ENCODE assay signal across 13 mouse cellular contexts in genomic region chr8:85515391-85515790, GRCm38 (mm10). TPM values are rescaled to one million over a fixed set of nuclear protein-coding genes. Genes with fewer than 3 reads are reported as not detected.
A peak's percentile ranks its signal among the peaks of the same experiment; 100 is the strongest.
DNase-seq lines count a peak whose midpoint lies in the region; ATAC-seq and TF ChIP-seq lines count a peak whose summit lies in the region.
"Had no signal": no experiment of that assay in that cellular context is flagged by ENCODE, and none has a peak within 500 bp of the region (broad histone marks: within the 10 kb centered on the region; RNA-seq: fewer than 3 reads in every experiment).

No protein-coding gene starts in this region.

- in situ Hi-C loops in Patski (cut with MboI; ENCODE audit: low pct_unique_long_range_greater_than_20kb) = no loop called here

- intact Hi-C loops in left cerebral cortex, postnatal 25 days (cut with DNase I) = no loop called here

- WGBS in hindbrain, embryonic 12.5 days = 75% methylated on average over 7 of the region's 7 CpGs
- 86% methylated on average over 7 of the region's 7 CpGs for WGBS in midbrain, embryonic 14.5 days

- no peaks in the 10 kb centered on the region for H3K27me3 ChIP-seq in Patski
- H3K27me3 ChIP-seq in hindbrain, embryonic 12.5 days = no peaks in the 10 kb centered on the region
- no peaks in the 10 kb centered on the region for H3K27me3 ChIP-seq in midbrain, embryonic 14.5 days (ENCODE audit: control insufficient read depth, insufficient read depth, low read length)
- H3K27me3 ChIP-seq: heart, embryonic 15.5 days; midbrain, embryonic 13.5 days had no signal

- CTCF ChIA-PET in Patski (lab: Charles Lee) = interaction anchor here (1.1 kb wide), 1 partner anchor 14 kb away, joined by 3 read pairs; no protein-coding TSS in a partner anchor

- H3K4me2 ChIP-seq in hindbrain, embryonic 12.5 days (replicated peaks) = no peak overlapping the region
- H3K4me2 ChIP-seq in midbrain, embryonic 14.5 days (ENCODE audit: low read length) = no peak overlapping the region
- H3K4me2 ChIP-seq: heart, embryonic 15.5 days; midbrain, embryonic 13.5 days had no signal

- POLR2A ChIA-PET in Patski (lab: Charles Lee) = interaction anchor here (0.6 kb wide), 1 partner anchor 37 kb away, joined by 3 read pairs; no protein-coding TSS in a partner anchor

- ATAC-seq in Patski = peak; percentile 73
- ATAC-seq in hindbrain, embryonic 12.5 days (ENCODE audit: low FRiP score) = no peak
- no peak for ATAC-seq in midbrain, embryonic 14.5 days (ENCODE audit: low FRiP score, low TSS enrichment)
- ATAC-seq: midbrain, embryonic 13.5 days had no signal

- TF ChIP-seq CTCF in Patski (IDR thresholded peaks at IDR 0.05) = no peak

- H3K9me3 ChIP-seq in hindbrain, embryonic 12.5 days (replicated peaks) = no peaks in the 10 kb centered on the region
- no peaks in the 10 kb centered on the region for H3K9me3 ChIP-seq in midbrain, embryonic 14.5 days (ENCODE audit: control insufficient read depth, low read length)
- H3K9me3 ChIP-seq: heart, embryonic 15.5 days; midbrain, embryonic 13.5 days had no signal

- H3K27ac ChIP-seq in hindbrain, embryonic 12.5 days = no peak overlapping the region
- H3K27ac ChIP-seq in midbrain, embryonic 14.5 days (replicated peaks; ENCODE audit: low read depth, low read length) = no peak overlapping the region
- H3K27ac ChIP-seq: heart, embryonic 15.5 days; liver, embryonic 14.5 days; midbrain, embryonic 13.5 days had no signal

- H3K9ac ChIP-seq in hindbrain, embryonic 12.5 days = no peak overlapping the region
- H3K9ac ChIP-seq in midbrain, embryonic 14.5 days (replicated peaks; ENCODE audit: low read length) = no peak overlapping the region
- H3K9ac ChIP-seq: heart, embryonic 15.5 days; liver, embryonic 14.5 days; midbrain, embryonic 13.5 days had no signal

- DNase-seq in gastrocnemius, adult 8-10 months (ENCODE audit: low spot score in 2 of 2) = peak; percentile 48 to 64
- DNase-seq in gastrocnemius, postnatal 4 days (ENCODE audit: low spot score in 2 of 2) = no peak
- DNase-seq in Patski (ENCODE audit: low read depth, low spot score) = peak; percentile 24
- DNase-seq in frontal cortex, postnatal 10 days (ENCODE audit: low spot score in 2 of 2) = peak; percentile 51 to 64
- DNase-seq in left cerebral cortex, postnatal 25 days (ENCODE audit: low spot score in 2 of 2) = peak; percentile 78 to 96
- DNase-seq in cerebellum, postnatal 4 days (ENCODE audit: low spot score in 2 of 2) = no peak
- no peak for DNase-seq in midbrain, embryonic 14.5 days
- DNase-seq: kidney, adult 9 months had no signal

- no peaks in the 10 kb centered on the region for H3K4me1 ChIP-seq in hindbrain, embryonic 12.5 days
- no peaks in the 10 kb centered on the region for H3K4me1 ChIP-seq in midbrain, embryonic 14.5 days (ENCODE audit: control insufficient read depth, insufficient read depth, low read length)
- H3K4me1 ChIP-seq: midbrain, embryonic 13.5 days had no signal

- H3K4me3 ChIP-seq in hindbrain, embryonic 12.5 days = no peak overlapping the region
- no peak overlapping the region for H3K4me3 ChIP-seq in midbrain, embryonic 14.5 days (replicated peaks; ENCODE audit: low read depth, low read length)
- H3K4me3 ChIP-seq: erythroblast, embryonic 14.5 days; heart, embryonic 15.5 days; midbrain, embryonic 13.5 days had no signal

- peaks cover 66% of the 10 kb centered on the region for H3K36me3 ChIP-seq in hindbrain, embryonic 12.5 days
- H3K36me3 ChIP-seq in midbrain, embryonic 14.5 days (ENCODE audit: control insufficient read depth, insufficient read depth, low read length) = peaks cover 85% of the 10 kb centered on the region

RNA-seq across cellular contexts. Expression of gene Gpt2, which starts 23.0 kb away (rescaled TPM):
- 100 to 1,000 TPM; 252 to 313 (median 291) TPM for total RNA-seq in gastrocnemius, adult 8-10 months (2022)
- total RNA-seq in gastrocnemius, postnatal 4 days (2021) = 10 to 100 TPM; 33.9 to 36.6 TPM
- 46.3 TPM for polyA plus RNA-seq in Patski (2021)
- 10 to 100 TPM; 52.8 to 60.2 TPM for total RNA-seq in left cerebral cortex, postnatal 25 days (2021)
- 44.4 and 44.8 TPM in 2 replicates for polyA plus RNA-seq in hindbrain, embryonic 12.5 days (2016; fragmentation: Nextera tagmentation; extraction: Ambion mirVana)
- 32.9 and 38.1 TPM in 2 replicates for polyA plus RNA-seq in midbrain, embryonic 14.5 days (2014; fragmentation: Nextera tagmentation; extraction: Ambion mirVana)
- polyA plus RNA-seq: erythroblast, embryonic 14.5 days had no signal

RNA-seq across cellular contexts. Expression of gene Dnaja2, which starts 39.8 kb away (rescaled TPM):
- total RNA-seq in gastrocnemius, adult 8-10 months (2022) = 100 to 1,000 TPM; 185 to 251 (median 205) TPM
- total RNA-seq in gastrocnemius, postnatal 4 days (2021) = 100 to 1,000 TPM; 160 to 170 TPM
- 248 TPM for polyA plus RNA-seq in Patski (2021)
- 100 to 1,000 TPM; 167 to 190 TPM for total RNA-seq in left cerebral cortex, postnatal 25 days (2021)
- polyA plus RNA-seq in hindbrain, embryonic 12.5 days (2016; fragmentation: Nextera tagmentation; extraction: Ambion mirVana) = 170 and 174 TPM in 2 replicates
- polyA plus RNA-seq in midbrain, embryonic 14.5 days (2014; fragmentation: Nextera tagmentation; extraction: Ambion mirVana) = 161 and 182 TPM in 2 replicates

Comparison
In these comparisons a context has a peak if more than half of its experiments do, and no peak if none do; other contexts are left out.
1. DNase-seq: peak in gastrocnemius, adult 8-10 months (2 of 2), Patski (single experiment), frontal cortex, postnatal 10 days (2 of 2) and left cerebral cortex, postnatal 25 days (2 of 2); none in gastrocnemius, postnatal 4 days (0 of 2), cerebellum, postnatal 4 days (0 of 2) and midbrain, embryonic 14.5 days (single experiment).
2. RNA of gene Gpt2, which starts 23.0 kb away (total RNA-seq): 252 to 313 TPM in gastrocnemius, adult 8-10 months; 52.8 to 60.2 TPM in left cerebral cortex, postnatal 25 days and 33.9 to 36.6 TPM in gastrocnemius, postnatal 4 days; every median in the first group is over 4 times any median in the second.